Mouse (Mus musculus): ENCODE results near the gene Eif4e3. TPM values are rescaled to one million over a fixed set of nuclear protein-coding genes. Genes with fewer than 3 reads are reported as not detected.
A peak's percentile ranks its signal among the peaks of the same experiment; 100 is the strongest.

The Eif4e3 gene
- polyA plus RNA-seq, 1 experiment from 2014 or later: 14.3 TPM

GRCm38 (mm10) chr6:99617867-99618266 is 48.7 kb downstream of the Eif4e3 start:
- Histone ChIP-seq H3K27ac (no peak overlapping the region), H3K36me3 (no peaks in the 10 kb centered on the region), H3K4me1 (peaks cover 18% of the 10 kb centered on the region), H3K4me2 (replicated peaks) (no peak overlapping the region), H3K4me3 (no peak overlapping the region), H3K9ac (no peak overlapping the region), H3K9me3 (no peaks in the 10 kb centered on the region), H3K27me3 (replicated peaks) (no peaks in the 10 kb centered on the region)
- ATAC-seq (ENCODE audit: low FRiP score, low read depth): no peak
- WGBS: 66% methylated on average over 7 of the region's 7 CpGs

- WGBS: 85% methylated on average over 1 of the region's 1 CpGs
- no peak for ATAC-seq (ENCODE audit: low FRiP score, low read depth)
- Histone ChIP-seq H3K4me2 (replicated peaks) (no peak overlapping the region), H3K36me3 (no peaks in the 10 kb centered on the region), H3K27me3 (replicated peaks) (no peaks in the 10 kb centered on the region), H3K4me1 (peaks cover 18% of the 10 kb centered on the region), H3K27ac (no peak overlapping the region), H3K9ac (no peak overlapping the region), H3K4me3 (no peak overlapping the region), H3K9me3 (no peaks in the 10 kb centered on the region)
Observed at GRCm38 (mm10) chr6:99617415-99617814, 49.2 kb downstream of the Eif4e3 start.

GRCm38 (mm10) chr6:99615272-99615751 is 51.3 kb downstream of the Eif4e3 start:
- Histone ChIP-seq H3K36me3 (no peaks in the 10 kb centered on the region), H3K9me3 (no peaks in the 10 kb centered on the region), H3K4me2 (replicated peaks) (peak overlapping the region; percentile 25), H3K4me3 (no peak overlapping the region), H3K4me1 (peaks cover 18% of the 10 kb centered on the region), H3K27ac (no peak overlapping the region), H3K9ac (no peak overlapping the region), H3K27me3 (replicated peaks) (no peaks in the 10 kb centered on the region)
- WGBS: 9% methylated on average over 10 of the region's 10 CpGs
- no peak; the same call in 1 of the 2 replicates for ATAC-seq (ENCODE audit: low FRiP score, low read depth)

GRCm38 (mm10) chr6:99614566-99615271 is 51.9 kb downstream of the Eif4e3 start:
- H3K9me3 ChIP-seq: no peaks in the 10 kb centered on the region
- no peaks in the 10 kb centered on the region for H3K36me3 ChIP-seq
- WGBS: 50% methylated on average over 17 of the region's 17 CpGs
- peaks cover 18% of the 10 kb centered on the region for H3K4me1 ChIP-seq
- H3K27ac ChIP-seq: no peak overlapping the region
- H3K9ac ChIP-seq: no peak overlapping the region
- ATAC-seq (ENCODE audit: low FRiP score, low read depth): no peak
- no peaks in the 10 kb centered on the region for H3K27me3 ChIP-seq (replicated peaks)
- H3K4me2 ChIP-seq (replicated peaks): peak overlapping the region; percentile 25
- H3K4me3 ChIP-seq: no peak overlapping the region

- H3K9ac ChIP-seq: no peak overlapping the region
- H3K9me3 ChIP-seq: no peaks in the 10 kb centered on the region
- H3K36me3 ChIP-seq: no peaks in the 10 kb centered on the region
- no peak overlapping the region for H3K4me2 ChIP-seq (replicated peaks)
- WGBS: 64% methylated on average over 6 of the region's 6 CpGs
- no peak overlapping the region for H3K27ac ChIP-seq
- H3K4me3 ChIP-seq: no peak overlapping the region
- ATAC-seq (ENCODE audit: low FRiP score, low read depth): no peak
- H3K27me3 ChIP-seq (replicated peaks): no peaks in the 10 kb centered on the region
- H3K4me1 ChIP-seq: peaks cover 18% of the 10 kb centered on the region
Observed at GRCm38 (mm10) chr6:99611866-99612265, 54.7 kb downstream of the Eif4e3 start.

GRCm38 (mm10) chr6:99610454-99611427 is 55.8 kb downstream of the Eif4e3 start:
- Histone ChIP-seq H3K4me2 (replicated peaks) (0 out of 2 replicates have a peak overlapping the region, but pooled peaks have one; percentile 7), H3K9me3 (no peaks in the 10 kb centered on the region)

GRCm38 (mm10) chr6:99606079-99606478 is 60.5 kb downstream of the Eif4e3 start:
- H3K27ac ChIP-seq: no peak overlapping the region
- H3K36me3 ChIP-seq: no peaks in the 10 kb centered on the region
- no peaks in the 10 kb centered on the region for H3K9me3 ChIP-seq
- no peak overlapping the region for H3K9ac ChIP-seq
- H3K4me2 ChIP-seq (replicated peaks): no peak overlapping the region
- H3K4me1 ChIP-seq: no peaks in the 10 kb centered on the region
- 64% methylated on average over 7 of the region's 7 CpGs for WGBS
- no peak overlapping the region for H3K4me3 ChIP-seq
- ATAC-seq (ENCODE audit: low FRiP score, low read depth): no peak
- H3K27me3 ChIP-seq (replicated peaks): no peaks in the 10 kb centered on the region

More at GRCm38 (mm10) chr6:99610454-99611427, 55.8 kb downstream of the Eif4e3 start:
- peaks cover 9% of the 10 kb centered on the region for H3K4me1 ChIP-seq
- H3K9ac ChIP-seq: no peak overlapping the region
- H3K27ac ChIP-seq: no peak overlapping the region
- ATAC-seq (ENCODE audit: low FRiP score, low read depth): no peak
- H3K4me3 ChIP-seq: no peak overlapping the region
- 41% methylated on average over 14 of the region's 14 CpGs for WGBS
- H3K27me3 ChIP-seq (replicated peaks): no peaks in the 10 kb centered on the region
- H3K36me3 ChIP-seq: no peaks in the 10 kb centered on the region

- Histone ChIP-seq H3K27me3 (replicated peaks) (no peaks in the 10 kb centered on the region), H3K9me3 (no peaks in the 10 kb centered on the region), H3K27ac (no peak overlapping the region), H3K36me3 (no peaks in the 10 kb centered on the region), H3K4me3 (no peak overlapping the region), H3K4me2 (replicated peaks) (no peak overlapping the region), H3K9ac (no peak overlapping the region), H3K4me1 (peaks cover 1% of the 10 kb centered on the region)
- ATAC-seq (ENCODE audit: low FRiP score, low read depth): no peak
- WGBS: 78% methylated on average over 2 of the region's 2 CpGs
Observed at GRCm38 (mm10) chr6:99604758-99605157, 61.8 kb downstream of the Eif4e3 start.

- peaks cover 10% of the 10 kb centered on the region for H3K4me1 ChIP-seq
- no peak overlapping the region for H3K9ac ChIP-seq
- H3K9me3 ChIP-seq: no peaks in the 10 kb centered on the region
- no peaks in the 10 kb centered on the region for H3K36me3 ChIP-seq
- ATAC-seq (ENCODE audit: low FRiP score, low read depth): no peak
- H3K27ac ChIP-seq: no peak overlapping the region
- WGBS: 92% methylated on average over 7 of the region's 7 CpGs
- no peak overlapping the region for H3K4me3 ChIP-seq
- H3K4me2 ChIP-seq (replicated peaks): no peak overlapping the region
- no peaks in the 10 kb centered on the region for H3K27me3 ChIP-seq (replicated peaks)
Observed at GRCm38 (mm10) chr6:99602434-99602833, 64.1 kb downstream of the Eif4e3 start.

- no peaks in the 10 kb centered on the region for H3K27me3 ChIP-seq (replicated peaks)
- no peak overlapping the region for H3K9ac ChIP-seq
- H3K9me3 ChIP-seq: no peaks in the 10 kb centered on the region
- no peak for ATAC-seq (ENCODE audit: low FRiP score, low read depth)
- H3K4me3 ChIP-seq: no peak overlapping the region
- H3K4me1 ChIP-seq: peaks cover 10% of the 10 kb centered on the region
- H3K4me2 ChIP-seq (replicated peaks): no peak overlapping the region
- H3K36me3 ChIP-seq: no peaks in the 10 kb centered on the region
- no peak overlapping the region for H3K27ac ChIP-seq
- WGBS: 79% methylated on average over 8 of the region's 8 CpGs
Observed at GRCm38 (mm10) chr6:99600886-99601285, 65.7 kb downstream of the Eif4e3 start.

- Histone ChIP-seq H3K27me3 (replicated peaks) (no peaks in the 10 kb centered on the region), H3K4me1 (peaks cover 10% of the 10 kb centered on the region), H3K4me2 (replicated peaks) (no peak overlapping the region), H3K9ac (no peak overlapping the region), H3K36me3 (no peaks in the 10 kb centered on the region), H3K9me3 (no peaks in the 10 kb centered on the region), H3K27ac (no peak overlapping the region), H3K4me3 (no peak overlapping the region)
- WGBS: 32% methylated on average over 10 of the region's 10 CpGs
- ATAC-seq (ENCODE audit: low FRiP score, low read depth): no peak; the same call in 1 of the 2 replicates
Observed at GRCm38 (mm10) chr6:99600168-99600793, 66.3 kb downstream of the Eif4e3 start.

GRCm38 (mm10) chr6:99599651-99600050 is 66.9 kb downstream of the Eif4e3 start:
- WGBS: 7% methylated on average over 8 of the region's 8 CpGs
- ATAC-seq (ENCODE audit: low FRiP score, low read depth): peak; percentile 42; the same call in 1 of the 2 replicates
- Histone ChIP-seq H3K4me3 (no peak overlapping the region), H3K27me3 (replicated peaks) (no peaks in the 10 kb centered on the region), H3K9me3 (no peaks in the 10 kb centered on the region), H3K4me1 (peaks cover 10% of the 10 kb centered on the region), H3K27ac (no peak overlapping the region), H3K4me2 (replicated peaks) (peak overlapping the region; percentile 42), H3K9ac (no peak overlapping the region), H3K36me3 (no peaks in the 10 kb centered on the region)

All from neural tube, embryonic 12.5 days (tissue).